Mouse (Mus musculus) adrenal gland, adult 18-20 months (tissue): Measurements from ENCODE around the gene Srgap1. TPM values are rescaled to one million over a fixed set of nuclear protein-coding genes. Genes with fewer than 3 reads are reported as not detected.
"Not testable (repeated sequence)": the region's sequence is repeated elsewhere in the genome, so short reads cannot be mapped to it uniquely, and the experiment has no call there.

ENCODE experiments used
- DNase-seq, 2 experiments: peaks; one replicate each; pipeline ENCODE4 v3.0.0; 2021 to 2022; ENCODE audit warnings: low spot score in 2 of 2
- total RNA-seq, 2 experiments: library from RNA; stranded (reverse); gene quantifications; 1 replicate in 1 of 2; 2 replicates in 1 of 2; pipeline ENCODE4 v1.2.3; 2021

The Srgap1 gene
- total RNA-seq, 2 experiments from 2014 or later = 1.3 to 1.5 TPM

GRCm38 (mm10) chr10:121769711-121770110 is 277.4 kb downstream of the Srgap1 start:
- DNase-seq = no peak

DNA sequence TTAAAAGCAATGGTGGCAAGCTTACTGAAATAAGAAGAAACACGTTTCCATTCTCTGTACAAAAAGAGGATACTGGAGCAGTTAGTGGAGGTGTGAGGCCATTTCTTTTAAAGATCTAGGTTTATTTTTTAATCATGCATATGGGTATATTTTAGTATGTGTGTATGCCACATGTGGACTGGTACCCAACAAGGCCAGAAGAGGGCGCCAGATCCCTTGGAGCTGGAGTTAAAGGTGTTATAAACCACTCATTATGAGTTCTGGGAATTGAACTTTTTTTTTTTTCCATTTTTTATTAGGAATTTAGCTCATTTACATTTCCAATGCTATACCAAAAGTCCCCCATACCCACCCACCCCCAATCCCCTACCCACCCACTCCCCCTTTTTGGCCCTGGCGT is 279.8 kb downstream of the Srgap1 start:
- not testable (repeated sequence) for DNase-seq

- DNase-seq = no peak
Observed at GRCm38 (mm10) chr10:121765174-121766057, 281.7 kb downstream of the Srgap1 start.

- DNase-seq = no peak
Observed at GRCm38 (mm10) chr10:121764469-121765173, 282.5 kb downstream of the Srgap1 start.

DNA sequence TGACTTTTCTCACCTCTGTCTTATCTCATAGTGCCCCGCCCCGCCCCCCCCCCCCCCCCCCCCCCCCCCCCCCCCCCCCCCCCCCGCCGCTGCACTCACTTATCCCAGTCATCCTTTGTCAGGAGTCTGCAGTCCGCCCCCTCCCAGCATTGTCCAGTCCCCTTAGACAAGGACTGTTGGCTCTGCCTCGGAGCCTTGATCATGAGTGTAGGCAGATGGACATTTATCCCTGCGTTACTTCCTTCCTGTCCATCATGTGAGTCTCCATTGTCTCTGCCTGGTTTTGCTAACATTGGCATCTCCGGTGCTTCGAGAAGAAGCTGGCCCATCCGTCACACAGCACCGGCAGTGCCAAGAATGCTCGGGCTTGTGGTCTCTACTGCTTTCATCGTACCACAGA is 283.9 kb downstream of the Srgap1 start:
- no peak for DNase-seq

DNA sequence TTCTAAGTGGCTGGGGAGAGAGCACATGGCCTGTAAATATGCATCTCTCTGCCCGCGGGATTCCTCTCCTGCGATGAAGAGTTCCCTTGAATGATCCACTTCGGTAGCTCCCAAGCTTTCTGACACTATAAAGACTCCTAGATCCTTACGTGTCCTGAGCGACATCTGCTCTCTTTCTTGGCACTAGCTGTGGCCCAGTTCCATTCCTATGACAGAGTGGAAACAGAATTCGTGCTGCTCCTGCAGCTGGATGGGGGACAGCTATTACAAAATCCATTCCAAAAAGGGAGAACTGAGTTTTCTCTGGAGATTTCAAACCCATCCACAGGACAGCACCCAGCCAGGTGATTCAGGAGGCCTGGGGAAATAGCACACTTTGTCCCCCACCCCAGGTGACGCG is 285.0 kb downstream of the Srgap1 start:
- DNase-seq = no peak

GRCm38 (mm10) chr10:121759095-121759494 is 288.0 kb downstream of the Srgap1 start:
- DNase-seq = no peak

DNA sequence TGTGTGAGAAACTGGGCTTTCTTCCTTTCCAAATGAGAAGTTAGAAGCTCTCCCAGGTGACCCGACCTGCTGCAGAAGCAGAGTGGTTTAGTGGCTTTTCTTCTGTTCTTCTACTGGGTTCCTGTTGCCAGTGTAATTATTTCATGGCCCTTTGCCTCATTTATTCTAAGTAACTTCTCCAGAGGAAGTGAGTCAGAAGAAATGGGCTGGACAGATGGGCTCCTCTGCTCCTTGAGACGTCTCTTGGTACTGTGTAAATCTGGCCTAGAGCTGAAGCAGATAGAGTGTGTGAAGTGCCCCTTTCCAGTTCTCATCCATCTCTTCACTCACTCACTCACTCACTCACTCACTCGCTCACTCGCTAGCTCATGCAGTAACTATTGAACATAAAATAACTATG is 290.4 kb downstream of the Srgap1 start:
- no peak for DNase-seq

DNA sequence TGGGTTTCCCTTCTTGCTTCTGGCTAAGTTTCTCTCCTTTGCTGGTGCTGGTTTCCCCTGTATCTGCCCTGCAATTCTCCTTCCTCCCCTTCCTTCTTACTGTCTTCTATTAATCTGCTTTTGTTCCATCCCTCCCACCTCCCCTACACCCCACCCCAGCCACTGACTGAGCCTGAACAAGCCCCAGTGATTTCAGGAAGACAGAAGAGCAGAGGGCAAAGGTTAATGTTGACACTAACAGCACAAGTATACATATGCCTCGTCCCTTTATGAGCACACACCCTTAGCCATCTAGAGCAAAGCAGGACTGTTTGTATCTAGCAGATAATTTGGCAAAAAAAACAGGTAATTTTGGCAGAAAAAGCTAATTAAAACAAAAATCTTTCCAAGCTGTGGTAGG is 291.3 kb downstream of the Srgap1 start:
- no peak for DNase-seq

GRCm38 (mm10) chr10:121754237-121754636 is 292.9 kb downstream of the Srgap1 start:
- no peak for DNase-seq

DNA sequence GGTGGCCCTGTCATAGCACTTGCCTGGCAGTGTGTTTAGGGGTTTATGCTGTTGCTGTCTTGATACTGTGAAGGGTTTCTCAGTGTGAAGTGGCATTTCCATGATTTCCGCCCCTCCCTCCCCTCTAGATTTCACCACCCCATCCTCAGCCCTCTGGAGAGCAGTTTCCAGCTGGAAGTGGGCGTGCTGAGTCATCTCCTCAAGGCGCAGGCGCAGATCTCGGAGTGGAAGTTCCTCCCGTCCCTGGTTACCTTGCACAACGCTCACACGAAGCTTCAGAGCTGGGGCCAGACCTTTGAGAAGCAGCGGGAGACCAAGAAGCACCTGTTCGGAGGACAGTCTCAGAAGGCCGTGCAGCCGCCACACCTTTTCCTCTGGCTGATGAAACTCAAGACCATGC is 296.9 kb downstream of the Srgap1 start:
- no peak for DNase-seq

- DNase-seq = no peak
Observed at GRCm38 (mm10) chr10:121742336-121742735, 304.8 kb downstream of the Srgap1 start.

DNA sequence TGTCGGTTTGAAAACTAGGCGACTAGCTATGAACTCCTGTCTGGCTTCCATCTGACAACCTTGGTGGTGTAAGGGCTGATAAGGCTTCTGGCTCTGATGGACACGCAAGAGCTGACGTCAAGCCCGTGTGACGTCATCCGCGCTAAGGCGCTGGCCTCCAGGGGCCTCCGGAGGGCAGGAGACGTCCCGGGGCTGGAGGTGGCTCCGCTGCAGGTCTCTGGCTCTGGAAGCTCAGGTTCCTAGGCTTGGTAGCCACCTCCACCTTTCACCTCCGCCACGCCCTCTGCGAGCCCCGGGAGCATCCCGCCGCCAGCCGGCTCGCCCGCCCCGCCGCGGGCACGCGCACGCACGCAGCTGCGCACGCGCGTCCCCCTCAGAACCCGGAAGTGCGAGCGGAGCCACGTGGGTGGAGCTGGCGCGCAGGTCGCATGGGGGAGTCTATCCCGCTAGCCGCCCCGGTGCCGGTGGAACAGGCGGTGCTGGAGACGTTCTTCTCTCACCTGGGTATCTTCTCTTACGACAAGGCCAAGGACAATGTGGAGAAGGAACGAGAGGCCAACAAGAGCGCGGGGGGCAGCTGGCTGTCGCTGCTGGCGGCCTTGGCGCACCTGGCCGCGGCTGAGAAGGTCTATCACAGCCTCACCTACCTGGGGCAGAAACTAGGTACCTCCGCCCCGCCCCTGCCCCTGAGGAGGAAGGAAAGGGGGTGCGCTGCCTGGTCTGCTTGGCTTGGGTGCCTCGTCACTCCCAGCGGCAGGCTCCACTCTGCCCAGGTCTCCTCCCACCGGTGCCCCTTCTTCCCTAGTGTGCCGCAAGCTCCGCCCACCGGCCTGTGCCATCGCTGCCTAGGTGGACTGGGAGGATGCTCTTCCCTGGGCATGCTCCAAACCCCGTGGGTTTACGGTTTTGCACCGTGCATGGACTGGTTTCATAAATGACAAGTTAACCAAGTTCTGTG is 307.3 kb downstream of the Srgap1 start, which contains the start of gene BC048403:
BC048403 (plus strand) TSS at position 390 of the 958 bp plus-strand sequence.
- DNase-seq = peak; percentile 91

DNA sequence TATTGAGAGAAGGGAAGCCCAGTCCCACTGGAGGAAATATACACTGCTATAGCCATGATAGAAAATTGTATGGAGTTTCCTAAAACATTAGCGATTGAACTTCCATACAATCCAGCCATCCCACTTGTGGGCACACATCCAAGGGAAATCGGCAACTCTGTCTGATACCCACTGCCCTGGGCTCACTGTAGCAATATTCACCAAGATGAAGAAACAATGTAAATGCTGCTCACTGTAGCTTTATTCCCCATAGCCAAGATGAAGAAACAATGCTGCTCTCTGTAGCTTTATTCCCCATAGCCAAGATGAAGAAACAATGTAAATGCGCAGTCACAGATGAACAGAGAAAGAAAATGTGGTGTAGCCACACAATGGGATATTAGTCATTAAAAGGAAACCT is 309.9 kb downstream of the Srgap1 start:
- DNase-seq = no peak

DNA sequence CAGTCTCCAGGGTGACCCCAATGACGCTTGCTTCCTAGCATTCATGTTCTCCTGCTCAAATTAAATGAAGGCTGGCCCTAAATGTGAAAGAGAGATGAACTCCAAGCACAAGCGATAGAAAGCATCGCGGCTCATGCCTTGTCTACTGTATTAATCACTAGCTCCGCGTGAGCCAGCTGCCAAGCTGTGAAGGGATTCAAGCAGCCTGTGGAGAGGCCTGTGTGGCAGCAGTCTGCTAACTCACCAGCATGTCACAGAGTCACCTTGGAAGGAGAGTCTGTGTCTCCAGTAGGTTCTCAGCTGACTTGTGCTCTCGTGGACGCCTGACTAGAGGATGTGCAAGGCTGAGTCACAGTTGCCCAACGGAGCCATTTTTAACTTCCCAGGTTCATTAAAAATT is 314.6 kb downstream of the Srgap1 start:
- no peak for DNase-seq

- DNase-seq = no peak
Observed at GRCm38 (mm10) chr10:121731048-121731725, 315.9 kb downstream of the Srgap1 start.
